Mouse (Mus musculus) heart, postnatal 10 days (tissue): ENCODE data around the gene 1700028J19Rik. TPM values are rescaled to one million over a fixed set of nuclear protein-coding genes. Genes with fewer than 3 reads are reported as not detected.
"Not testable (repeated sequence)": the region's sequence is repeated elsewhere in the genome, so short reads cannot be mapped to it uniquely, and the experiment has no call there.

Experiments
- DNase-seq, 2 experiments: peaks; one replicate each; pipeline ENCODE4 v3.0.0; 2021
- intact Hi-C: fragments of 180-260 bp; cut with DNase I; formaldehyde crosslinking; loops from one replicate; pipeline ENCODE4 v1.15.1; 2025
- total RNA-seq, 2 experiments: library from RNA; stranded (reverse); gene quantifications; 2 replicates each; pipeline ENCODE4 v1.2.3; 2021

Gene 1700028J19Rik
- total RNA-seq, 2 experiments from 2014 or later, result 0.47 to 0.53 TPM

DNA sequence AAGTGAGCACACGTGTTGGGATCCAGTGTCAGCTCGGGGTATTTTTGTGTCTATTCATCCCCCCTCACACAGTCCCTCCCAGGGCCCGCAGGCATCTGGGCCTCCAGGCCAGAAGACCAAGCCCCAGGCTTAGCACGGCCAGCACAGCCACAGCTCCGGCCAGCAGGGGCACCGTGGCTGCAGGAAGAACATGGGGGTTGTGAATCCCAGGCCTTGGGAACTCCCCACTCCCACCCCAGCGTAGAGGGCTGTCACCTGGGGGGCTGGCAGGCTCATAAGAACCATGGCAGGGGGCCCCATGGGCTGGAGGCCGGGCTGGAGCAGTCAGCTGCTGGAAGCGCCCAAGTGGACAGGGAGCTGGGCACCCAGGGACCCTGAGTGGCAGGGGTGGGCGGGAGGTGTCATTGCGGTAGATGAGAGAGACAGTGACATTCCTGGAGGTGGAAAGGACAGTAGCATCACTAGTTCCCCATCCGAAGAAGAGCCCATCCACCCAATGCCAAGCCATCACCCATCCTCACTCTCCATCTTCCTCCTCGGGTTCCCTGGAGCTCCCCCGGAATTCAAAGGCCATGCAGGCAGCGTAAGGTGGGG, 6.6 kb upstream of the 1700028J19Rik start:
- intact Hi-C loops, result no loop called here
- DNase-seq, result no peak

DNA sequence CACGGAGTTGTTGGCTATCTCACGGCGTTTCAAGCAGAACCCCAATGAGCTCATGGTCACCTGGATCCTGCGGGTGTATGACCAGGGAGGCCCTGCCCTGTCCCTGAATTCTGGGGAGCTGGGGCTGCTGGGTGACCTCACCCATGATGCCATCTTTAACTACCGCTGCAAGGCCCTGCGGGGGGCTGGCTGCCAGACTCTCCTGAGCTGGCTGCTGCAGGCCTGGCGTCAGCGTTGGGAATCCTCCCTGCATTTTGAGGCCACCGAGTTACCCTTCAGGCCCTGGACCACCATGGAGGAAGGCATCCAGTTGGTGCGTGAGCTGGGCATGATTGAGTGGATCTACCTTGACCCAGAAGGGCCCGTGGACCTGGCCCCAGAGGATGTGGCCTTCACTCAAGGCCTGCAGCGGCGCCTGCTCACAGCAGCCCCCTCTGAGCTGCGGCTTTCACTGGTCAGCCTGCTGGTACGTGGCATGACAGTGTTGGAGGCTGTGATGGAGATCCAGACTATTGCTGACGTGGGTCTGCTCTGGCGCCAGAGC, 4.3 kb upstream of the 1700028J19Rik start:
- intact Hi-C loops, DNase-seq: not testable (repeated sequence)

DNA sequence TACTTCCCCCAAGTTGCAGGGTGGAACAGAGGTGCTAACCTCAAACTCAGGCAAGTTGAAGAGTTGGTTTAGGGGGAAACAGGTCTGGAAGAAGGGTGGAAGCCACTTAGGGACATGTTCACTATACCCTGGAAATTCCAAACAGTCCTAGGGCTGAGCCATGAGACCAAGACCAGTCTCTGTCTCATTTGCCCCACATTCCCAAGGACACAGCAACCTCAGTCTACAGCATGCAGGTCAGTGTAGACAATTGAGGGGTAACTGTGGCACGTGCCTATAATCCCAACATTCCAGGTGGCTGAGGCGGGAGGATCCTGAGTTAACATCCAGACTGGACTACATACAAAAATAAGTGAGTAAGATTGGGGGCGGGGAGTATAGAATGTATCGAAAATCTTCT, 2.8 kb upstream of the 1700028J19Rik start:
- intact Hi-C loops, result loop anchor here (2.0 to 10.0 kb wide), 4 partner anchors 58 to 804 kb away; partner anchors contain the start of genes Cldnd2, Clec11a, Ctu1 and Etfb
- DNase-seq, result no peak

DNA sequence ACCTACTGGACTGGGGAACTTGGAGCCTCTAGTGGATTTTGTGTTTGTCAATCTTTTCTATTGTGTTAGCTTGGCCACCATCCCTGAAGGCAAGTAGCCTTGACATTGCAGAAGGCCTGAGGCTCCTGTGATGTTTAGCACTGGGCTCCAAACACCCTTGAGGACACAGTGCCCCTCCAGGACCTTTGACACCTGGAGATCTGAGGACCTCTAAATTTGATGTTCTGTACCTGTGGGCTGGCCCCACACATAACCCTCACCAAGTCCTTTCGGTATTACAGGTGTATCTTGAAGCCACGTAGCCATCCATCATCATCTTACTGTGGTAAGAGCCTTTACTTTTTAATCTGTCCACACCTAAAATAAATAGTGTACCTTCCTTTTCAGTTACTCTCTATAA, 1.5 kb upstream of the 1700028J19Rik start:
- intact Hi-C loops, result loop anchor here (2.0 to 10.0 kb wide), 4 partner anchors 59 to 803 kb away; partner anchors contain the start of genes Cldnd2, Clec11a, Ctu1 and Etfb
- no peak for DNase-seq

DNA sequence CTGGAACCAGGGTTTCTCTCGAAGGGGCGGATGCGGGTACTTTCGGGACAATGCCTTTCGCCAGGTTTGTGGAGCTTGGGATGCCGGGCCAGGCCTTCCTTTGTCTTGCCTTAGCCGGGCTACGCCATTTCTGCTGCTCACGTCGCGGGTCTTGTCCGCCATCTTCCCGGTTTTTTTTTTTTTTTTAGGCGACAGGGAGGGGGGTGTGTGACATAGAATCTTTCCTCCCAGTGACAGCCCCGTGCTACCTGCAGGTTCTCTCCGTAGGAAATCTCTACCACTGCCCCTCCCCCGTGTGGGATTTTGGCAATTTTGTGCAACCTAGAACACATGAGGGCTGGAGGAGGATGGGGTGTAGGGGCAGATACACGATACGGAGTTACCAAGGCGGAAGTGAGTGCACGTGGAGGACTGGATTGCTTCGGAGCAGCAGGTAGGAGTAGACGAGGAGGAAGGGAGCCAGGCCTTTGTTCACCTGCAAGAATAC, 532 bp upstream of the 1700028J19Rik start:
- intact Hi-C loops, result loop anchor here (5.0 to 10.0 kb wide), 3 partner anchors 300 to 802 kb away; partner anchors contain the start of genes Cldnd2, Ctu1, Etfb and Gm45233

DNA sequence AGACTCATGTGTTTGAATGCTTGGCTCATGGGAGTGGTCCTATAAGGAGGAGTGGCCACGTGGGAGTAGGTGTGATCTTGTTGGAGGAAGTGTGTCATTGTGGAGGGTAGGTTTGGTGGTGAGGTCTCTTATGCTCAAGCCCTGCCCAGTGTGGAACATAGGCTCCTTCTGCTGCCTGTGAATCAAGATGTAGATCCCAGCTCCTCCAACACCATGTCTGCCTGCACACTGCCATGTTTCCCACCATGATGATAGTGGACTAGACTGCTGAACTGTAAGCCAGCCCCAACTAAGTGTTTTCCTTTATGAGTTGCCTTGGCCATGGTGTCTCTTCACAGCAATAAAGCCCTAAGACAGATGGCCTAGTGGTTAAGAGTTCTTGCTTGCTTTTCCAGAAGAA, 2.4 kb downstream of the 1700028J19Rik start:
- DNase-seq, result no peak
- intact Hi-C loops, result loop anchor here (10.0 kb wide), 2 partner anchors 569 to 799 kb away; partner anchors contain the start of genes Cldnd2, Ctu1, Etfb and Gm45233

More for the DNA sequence above, 532 bp upstream of the 1700028J19Rik start:
- DNase-seq, result no peak

DNA sequence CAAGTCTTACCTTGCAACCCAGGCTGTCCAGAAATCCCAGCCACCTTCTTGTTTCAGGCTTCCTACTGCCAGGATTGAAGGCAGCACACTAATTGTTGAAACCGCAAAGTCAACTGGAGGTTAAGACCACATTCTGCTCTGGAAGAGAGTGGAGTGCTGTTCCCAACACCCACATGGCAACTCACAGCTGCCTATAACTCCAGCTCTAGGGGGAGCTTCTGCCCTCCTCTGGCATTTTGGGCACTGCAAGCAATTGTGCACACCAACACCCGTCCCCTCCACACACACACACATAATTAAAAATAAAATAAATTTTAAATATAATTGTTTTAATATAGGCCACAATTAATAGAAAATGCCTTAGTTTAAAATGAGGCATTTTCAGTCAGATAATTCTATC, 5.3 kb downstream of the 1700028J19Rik start:
- no peak for DNase-seq
- intact Hi-C loops, result loop anchor here (10.0 kb wide), 2 partner anchors 566 to 796 kb away; partner anchors contain the start of genes Cldnd2, Ctu1, Etfb and Gm45233

DNA sequence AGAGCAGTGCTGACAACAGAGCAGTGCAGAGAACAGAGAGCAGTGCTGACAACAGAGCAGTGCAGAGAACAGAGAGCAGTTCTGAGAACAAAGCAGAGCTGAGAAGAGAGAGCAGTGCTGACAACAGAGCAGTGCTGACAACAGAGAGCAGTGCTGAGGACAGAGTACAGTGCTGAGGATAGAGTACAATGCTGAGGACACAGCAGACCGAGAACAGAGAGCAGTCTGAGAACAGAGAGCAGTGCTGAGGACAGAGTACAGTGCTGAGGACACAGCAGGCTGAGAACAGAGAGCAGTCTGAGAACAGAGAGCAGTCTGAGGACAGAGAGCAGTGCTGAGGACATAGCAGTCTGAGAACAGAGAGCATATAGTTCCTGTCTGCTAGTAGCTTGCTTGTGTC, 5.8 kb downstream of the 1700028J19Rik start:
- intact Hi-C loops, result loop anchor here (10.0 kb wide), 2 partner anchors 566 to 796 kb away; partner anchors contain the start of genes Cldnd2, Ctu1, Etfb and Gm45233
- no peak for DNase-seq

DNA sequence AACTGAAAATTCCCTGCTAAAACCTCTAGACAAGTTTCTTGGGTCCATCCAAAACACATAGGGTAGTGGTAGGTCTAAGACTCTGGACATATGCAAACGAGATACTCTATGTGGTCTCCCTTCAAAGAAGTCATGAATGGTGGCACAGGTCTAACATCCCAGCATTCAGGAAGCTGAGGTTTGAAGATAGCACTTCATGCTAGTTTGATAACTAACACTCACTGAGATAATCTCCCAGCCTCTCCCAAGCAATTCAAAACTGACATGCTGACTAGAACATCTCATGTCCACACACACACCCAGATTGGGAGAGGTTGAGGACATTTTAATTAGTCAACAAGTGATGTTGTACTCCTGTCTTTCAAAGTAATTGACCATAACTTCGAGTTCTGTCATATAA, 6.6 kb downstream of the 1700028J19Rik start:
- intact Hi-C loops, result loop anchor here (10.0 kb wide), 2 partner anchors 565 to 795 kb away; partner anchors contain the start of genes Cldnd2, Ctu1, Etfb and Gm45233

DNA sequence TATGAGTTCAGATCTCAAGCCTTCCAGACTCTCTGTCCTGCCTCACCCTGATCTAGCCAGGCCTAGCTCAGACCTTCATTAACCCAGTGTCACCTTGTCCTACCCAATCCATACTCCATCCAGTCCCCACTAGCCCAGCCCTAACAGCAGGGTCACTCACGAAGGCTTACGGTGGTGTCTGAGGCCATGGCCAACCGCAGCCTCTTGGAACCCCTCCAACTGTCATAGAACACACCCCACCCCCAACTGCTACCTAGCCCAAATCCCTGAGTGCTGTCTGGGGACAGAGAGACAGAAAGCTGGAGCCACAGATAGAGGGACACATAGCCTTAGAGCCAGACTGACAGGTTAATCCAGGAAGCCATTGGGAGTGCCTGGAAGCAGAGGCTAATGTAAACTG, 10.6 kb downstream of the 1700028J19Rik start, which contains the start of gene Gm36864:
Gm36864 (plus strand) TSS at position 269 of the 400 bp plus-strand sequence.
- intact Hi-C loops, result no loop called here
- DNase-seq, result no peak

More for the DNA sequence above, 6.6 kb downstream of the 1700028J19Rik start:
- no peak for DNase-seq

DNA sequence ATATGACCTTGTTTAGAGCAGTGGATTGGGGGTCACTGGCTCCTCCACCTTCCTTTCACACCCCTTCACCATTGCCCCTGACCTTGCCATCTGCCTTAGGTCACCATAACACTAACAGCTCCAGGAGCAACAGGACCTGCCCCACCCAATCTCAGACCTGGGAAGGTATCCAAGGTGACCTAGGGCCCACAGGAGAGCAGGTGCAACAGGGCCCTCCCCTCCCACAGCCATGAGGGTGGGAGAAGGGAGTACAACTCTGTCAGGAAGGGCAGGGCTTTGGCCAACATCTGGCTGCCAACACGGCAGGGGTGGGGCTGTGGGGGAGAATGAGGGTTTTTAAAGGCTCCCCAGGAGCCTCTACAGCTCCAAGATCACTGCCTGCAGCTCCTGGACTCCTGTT, 21.4 kb downstream of the 1700028J19Rik start, which contains the start of gene Klk1:
Klk1 (plus strand) TSS at position 285 of the 400 bp plus-strand sequence.
- intact Hi-C loops, result no loop called here
- no peak for DNase-seq

DNA sequence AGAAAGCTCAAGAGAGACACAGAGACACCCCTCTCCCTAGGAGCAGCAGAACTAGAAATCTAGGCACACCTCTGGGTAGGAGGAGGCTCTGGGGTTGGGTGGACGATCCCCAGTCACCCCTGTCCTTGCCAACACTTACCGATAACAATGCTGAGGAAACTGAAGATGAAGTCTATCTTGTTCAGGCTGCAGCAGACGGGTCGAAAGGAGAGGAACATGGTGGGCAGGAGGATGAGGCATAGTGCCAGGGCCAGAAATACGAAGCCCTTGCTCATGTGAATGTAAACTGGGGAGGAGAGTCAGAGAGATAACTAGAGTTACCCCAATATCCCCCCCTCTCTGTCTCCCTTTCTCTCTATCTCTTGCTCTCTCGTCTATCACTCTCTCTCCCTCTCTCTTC, 24.2 kb downstream of the 1700028J19Rik start:
- intact Hi-C loops, DNase-seq: not testable (repeated sequence)

DNA sequence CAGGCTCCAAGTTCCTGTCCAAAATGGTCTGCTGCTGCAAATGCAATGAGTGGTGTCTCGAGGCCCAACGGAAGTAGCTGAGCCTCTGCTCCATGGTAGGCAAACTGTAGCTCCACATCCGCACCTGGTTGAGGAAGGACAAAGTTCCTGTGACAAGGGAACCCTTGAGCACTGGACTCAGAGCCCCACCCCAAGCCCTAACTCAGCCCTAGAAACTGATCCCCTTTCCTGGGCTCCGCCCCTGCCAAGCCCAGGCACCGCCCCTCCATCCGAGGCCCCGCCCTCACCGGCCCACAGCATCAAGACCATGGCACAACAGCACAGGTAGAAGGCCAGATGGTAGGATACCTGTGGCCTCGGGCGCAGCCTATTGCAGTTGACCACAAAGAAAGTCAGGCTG, 24.9 kb downstream of the 1700028J19Rik start:
- DNase-seq, intact Hi-C loops: not testable (repeated sequence)

DNA sequence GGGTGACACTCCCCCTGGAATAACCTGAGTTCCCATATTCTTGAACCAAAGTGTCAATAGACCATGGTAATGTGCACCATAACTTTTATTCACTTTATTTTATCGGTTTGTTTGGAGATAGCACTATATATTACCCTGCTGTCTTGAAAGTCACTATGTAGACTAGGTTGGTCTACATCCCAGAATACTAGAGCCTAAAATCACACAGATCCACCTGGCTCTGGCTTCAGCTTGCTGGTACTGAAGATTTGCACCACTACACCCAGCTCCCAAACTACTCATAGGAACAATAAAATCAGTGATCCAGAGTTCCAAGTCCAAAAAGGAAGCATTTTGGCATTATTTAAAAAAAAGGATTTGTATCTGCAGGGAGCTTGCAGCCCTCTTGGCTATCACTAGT, 30.9 kb downstream of the 1700028J19Rik start, which contains the start of gene Klk1b5:
Klk1b5 (plus strand) TSS at position 301 of the 400 bp plus-strand sequence.
- intact Hi-C loops, result no loop called here
- DNase-seq, result no peak

DNA sequence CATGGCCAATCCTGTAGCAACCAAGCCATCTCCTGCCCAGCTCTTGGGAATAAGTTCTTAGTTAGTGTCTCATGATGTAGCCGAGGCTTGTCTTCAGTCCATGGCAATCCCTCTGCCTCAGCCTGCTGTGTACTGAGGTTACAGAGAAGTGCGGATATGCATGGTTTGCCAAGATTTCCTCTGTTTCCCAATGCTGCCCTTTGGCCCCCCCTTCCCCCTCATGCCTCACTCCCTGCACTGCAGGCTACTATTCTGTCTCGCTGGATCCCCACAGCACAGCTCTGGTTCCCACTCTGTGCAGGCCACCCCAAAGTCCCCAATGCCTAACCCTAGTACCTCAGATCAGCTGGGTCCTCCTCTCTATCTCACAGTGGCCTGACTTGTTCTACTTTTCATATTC, 38.2 kb downstream of the 1700028J19Rik start:
- intact Hi-C loops, result no loop called here
- no peak for DNase-seq

DNA sequence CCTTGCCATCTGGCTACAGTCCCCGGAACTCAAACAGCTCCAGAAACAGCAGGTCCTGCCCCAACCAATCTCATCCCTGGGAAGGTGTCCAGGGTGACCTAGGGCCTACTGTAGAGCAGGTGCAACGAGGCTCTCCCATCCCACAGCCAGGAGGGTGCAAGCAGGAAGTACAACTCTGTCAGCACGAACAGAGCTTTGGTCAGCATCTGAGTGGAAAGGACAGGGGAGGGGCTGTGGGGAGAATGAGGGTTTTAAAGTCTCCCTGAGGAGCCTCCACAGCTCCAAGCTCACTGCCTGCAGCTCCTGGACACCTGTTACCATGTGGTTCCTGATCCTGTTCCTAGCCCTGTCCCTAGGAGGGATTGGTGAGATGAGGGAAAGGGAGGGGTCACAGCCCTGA, 39.4 kb downstream of the 1700028J19Rik start, which contains the start of gene Klk1b4:
Klk1b4 (plus strand) TSS at position 301 of the 400 bp plus-strand sequence.
- intact Hi-C loops, DNase-seq: not testable (repeated sequence)

DNA sequence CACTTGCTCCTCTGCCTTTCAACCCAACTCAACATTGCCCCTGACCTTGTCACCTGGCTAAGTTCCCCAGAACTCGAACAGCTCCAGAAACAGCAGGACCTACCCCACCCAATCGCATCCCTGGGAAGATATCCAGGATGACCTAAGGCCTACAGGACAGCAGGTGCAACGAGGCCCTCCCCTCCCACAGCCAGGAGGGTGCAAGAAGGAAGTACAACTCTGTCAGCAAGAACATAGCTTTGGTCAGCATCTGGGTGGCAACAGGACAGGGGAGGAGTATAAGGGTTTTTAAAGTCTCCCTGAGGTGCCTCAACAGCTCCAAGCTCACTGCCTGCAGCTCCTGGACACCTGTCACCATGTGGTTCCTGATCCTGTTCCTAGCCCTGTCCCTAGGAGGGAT, 48.6 kb downstream of the 1700028J19Rik start, which contains the start of gene Klk1b3:
Klk1b3 (plus strand) TSS at position 301 of the 400 bp plus-strand sequence.
- intact Hi-C loops, result no loop called here

DNA sequence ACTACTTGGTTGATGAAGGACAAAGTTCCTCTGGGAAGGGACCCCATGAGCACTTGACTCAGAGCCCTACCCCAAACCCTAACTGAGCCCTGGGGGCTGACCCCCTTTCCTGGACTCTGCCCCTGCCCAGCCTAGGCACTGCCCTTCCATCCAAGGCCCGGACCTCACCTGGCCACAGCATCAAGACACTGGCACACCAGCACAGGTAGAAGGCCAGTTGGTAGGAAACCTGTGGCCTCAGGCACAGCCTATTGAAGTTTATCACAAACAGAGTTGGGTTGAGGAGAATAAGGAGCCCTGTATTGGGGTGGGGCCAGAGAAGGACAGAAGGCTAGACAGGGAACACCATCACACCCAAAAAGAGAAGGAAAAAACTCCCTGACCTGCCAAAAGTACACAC, 53.0 kb downstream of the 1700028J19Rik start:
- DNase-seq, intact Hi-C loops: not testable (repeated sequence)

More for the DNA sequence above, 48.6 kb downstream of the 1700028J19Rik start, which contains the start of gene Klk1b3:
- DNase-seq, result no peak

DNA sequence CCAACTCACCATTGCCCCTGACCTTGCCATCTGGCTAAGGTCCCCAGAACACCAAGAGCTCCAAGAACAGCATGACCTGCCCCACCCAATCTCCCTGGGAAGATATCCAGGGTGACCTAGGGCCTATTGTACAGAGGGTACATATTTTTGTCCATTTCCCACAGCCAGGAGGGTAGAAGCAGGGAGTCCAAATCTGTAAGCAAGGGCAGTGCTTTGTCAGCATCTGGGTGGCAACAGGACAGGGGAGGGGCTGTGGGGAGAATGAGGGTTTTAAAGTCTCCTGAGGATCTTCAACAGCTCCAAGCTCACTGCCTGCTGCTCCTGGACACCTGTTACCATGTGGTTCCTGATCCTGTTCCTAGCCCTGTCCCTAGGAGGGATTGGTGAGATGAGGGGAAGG, 58.6 kb downstream of the 1700028J19Rik start, which contains the start of gene Klk1b24:
Klk1b24 (plus strand) TSS at position 301 of the 400 bp plus-strand sequence.
- intact Hi-C loops, DNase-seq: not testable (repeated sequence)

DNA sequence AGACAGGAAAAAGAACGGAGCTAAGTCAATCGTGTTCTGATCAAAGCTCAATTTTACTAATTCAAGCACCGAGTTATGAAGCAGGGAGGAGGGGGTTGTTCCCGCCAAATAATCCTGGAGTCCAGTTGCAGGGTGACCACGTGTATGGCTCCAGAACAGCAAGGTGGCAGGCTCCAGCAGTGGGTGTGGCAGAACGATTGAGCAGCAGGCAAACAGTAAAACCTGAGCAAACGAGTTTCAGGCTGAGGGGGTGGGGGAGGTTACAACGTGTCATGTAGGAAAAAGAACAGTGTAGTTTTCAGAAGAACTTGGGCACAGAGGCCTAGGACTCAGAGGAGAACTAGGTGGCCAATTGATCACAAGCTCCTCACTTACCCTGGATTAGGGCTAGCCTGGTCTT, 60.0 kb downstream of the 1700028J19Rik start:
- DNase-seq, intact Hi-C loops: not testable (repeated sequence)
